Mouse (Mus musculus) liver, embryonic 14.5 days (tissue): ENCODE results near the gene Gm43191. TPM values are rescaled to one million over a fixed set of nuclear protein-coding genes. Genes with fewer than 3 reads are reported as not detected.

ENCODE experiments used
- ATAC-seq: fragments of 200-750 bp; cut with Nextera tagmentation; 2 replicates; pipeline ENCODE4 v1.8.0; 2017; ENCODE audit warnings: moderate number of reproducible peaks, mild to moderate bottlenecking, moderate library complexity; ENCODE audit not compliant: insufficient read depth
- DNase-seq, 3 experiments: peaks; one replicate each; pipeline ENCODE4 v3.0.0-alpha.2; 2012 to 2013; ENCODE audit warnings: low read depth in 3 of 3, low spot score in 3 of 3
- H3K27ac ChIP-seq: fragments of 300-500 bp; sonication (generic); 2 replicates; pipeline ENCODE4 v1.5.1; 2014; ENCODE audit warnings: moderate library complexity, mild to moderate bottlenecking, control low read depth, inconsistent platforms
- H3K27me3 ChIP-seq: fragments of 300-500 bp; sonication (generic); 2 replicates; pipeline ENCODE4 v1.6.1; 2014; ENCODE audit warnings: mild to moderate bottlenecking, low read length, moderate library complexity; ENCODE audit not compliant: control insufficient read depth, insufficient read depth
- H3K36me3 ChIP-seq: fragments of 300-500 bp; sonication (generic); replicated peaks from 2 replicates; pipeline ENCODE4 v1.6.1; 2014; ENCODE audit warnings: low read depth; ENCODE audit not compliant: control insufficient read depth, insufficient read depth
- H3K4me1 ChIP-seq, 2 experiments: fragments of 200-500 bp in 1 of 2; fragments of 300-500 bp in 1 of 2; sonication (generic) in 1 of 2; replicated peaks; 2 replicates each; pipeline ENCODE4 v1.6.1; 2012 to 2014; ENCODE audit warnings: antibody characterized with exemption in 1 of 2, inconsistent platforms in 1 of 2, low read length in 1 of 2; ENCODE audit not compliant: control insufficient read depth in 2 of 2, insufficient read depth in 2 of 2
- H3K4me2 ChIP-seq: fragments of 300-500 bp; sonication (generic); 2 replicates; pipeline ENCODE4 v1.6.1; 2014; ENCODE audit warnings: low read depth, mild to moderate bottlenecking, control low read depth, moderate library complexity
- H3K4me3 ChIP-seq, 2 experiments: fragments of 200-500 bp in 1 of 2; fragments of 300-500 bp in 1 of 2; sonication (generic) in 1 of 2; 2 replicates each; pipeline ENCODE4 v1.5.1; 2012 to 2014; ENCODE audit warnings: low read depth in 2 of 2, low read length in 2 of 2, mild to moderate bottlenecking in 2 of 2, control low read depth in 1 of 2, inconsistent platforms in 1 of 2, moderate library complexity in 1 of 2; ENCODE audit not compliant: insufficient read depth in 1 of 2
- H3K9ac ChIP-seq: fragments of 300-500 bp; sonication (generic); replicated peaks from 2 replicates; pipeline ENCODE4 v1.6.1; 2014; ENCODE audit warnings: mild to moderate bottlenecking, control low read depth, moderate library complexity
- H3K9me3 ChIP-seq: fragments of 300-500 bp; sonication (generic); 2 replicates; pipeline ENCODE4 v1.6.1; 2016; ENCODE audit warnings: low read length, mixed read lengths; ENCODE audit not compliant: control insufficient read depth
- CTCF ChIP-seq: IDR thresholded peaks from 2 replicates; pipeline ENCODE4 v1.5.1; 2016; ENCODE audit warnings: antibody characterized with exemption, low read depth, control low read depth
- EP300 ChIP-seq: IDR thresholded peaks from 2 replicates; pipeline ENCODE4 v1.6.1; 2016; ENCODE audit warnings: antibody characterized with exemption, low read depth
- WGBS: fragments of 180-500 bp; shearing (Covaris S2); extraction: QIAGEN DNeasy Blood & Tissue Kit; methylation state at CpG from one replicate; pipeline ENCODE4 v1.1.7; 2014; ENCODE audit not compliant: insufficient replicate concordance; 5-methylcytosine and 5-hydroxymethylcytosine counted together
- polyA plus RNA-seq, 2 experiments: library from polyadenylated mRNA; depleted of rRNA in 1 of 2; stranded (reverse) in 1 of 2; unstranded in 1 of 2; fragments of >200 nt; fragmentation: Nextera tagmentation in 1 of 2; extraction: Ambion mirVana in 1 of 2; gene quantifications; 2 replicates each; pipeline versions ENCODE4 v1.2.1 to v1.2.3; 2012 to 2014

Gm43191 gene
- polyA plus RNA-seq (2012; rRNA removed): not detected in 2 replicates
- not detected in 2 replicates for polyA plus RNA-seq (2014; fragmentation: Nextera tagmentation; extraction: Ambion mirVana)

GRCm38 (mm10) chr3:116681160-116681559 is at the start of gene Gm43191:
Gm43191 (minus strand) TSS chr3:116681260.
- Histone ChIP-seq H3K27me3 (no peaks in the 10 kb centered on the region), H3K4me3 (no peak within 1 kb of the TSS), H3K9me3 (no peaks in the 10 kb centered on the region), H3K4me1 (no peaks in the 10 kb centered on the region), H3K27ac (no peak within 1 kb of the TSS), H3K36me3 (no peaks in the 10 kb centered on the region; the same call in 1 of the 2 replicates), H3K4me2 (no peak within 1 kb of the TSS), H3K9ac (no peak within 1 kb of the TSS)
- WGBS: 81% methylated on average over 1 of the region's 1 CpGs
- TF ChIP-seq EP300 (no peak), CTCF (no peak)
- ATAC-seq (no peak), DNase-seq (no peak)

DNA sequence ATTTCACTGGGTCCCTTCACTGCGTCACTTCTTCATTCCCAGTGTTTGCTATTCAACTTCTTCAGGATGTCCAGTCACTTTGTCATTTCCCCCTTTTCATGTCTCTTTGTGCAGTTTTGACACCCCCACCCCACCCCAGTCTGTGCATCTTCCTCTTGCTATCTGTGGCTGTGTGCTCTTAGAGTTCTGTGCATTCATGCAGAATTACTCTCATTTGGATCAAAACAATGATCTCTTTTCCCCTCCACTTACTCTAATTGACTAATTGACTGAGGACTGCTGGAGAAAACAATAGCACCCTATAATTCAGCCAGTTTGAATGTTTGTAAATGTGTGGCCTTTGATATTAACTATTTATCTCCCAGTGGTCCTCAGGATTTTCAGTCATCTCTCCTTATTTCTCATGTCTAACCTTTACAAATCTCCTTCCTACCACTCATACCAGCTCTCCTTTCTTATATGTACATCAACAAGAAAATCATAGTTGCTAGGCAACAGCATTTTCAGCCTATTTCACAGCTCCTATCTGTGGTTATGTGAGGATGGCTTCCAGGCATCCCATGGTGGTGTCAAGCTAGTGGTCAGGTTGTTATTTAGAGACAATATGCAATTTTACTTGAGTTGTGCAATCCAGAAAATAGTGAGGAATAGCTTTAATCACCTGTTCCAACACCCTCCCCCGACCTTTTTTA is 48.6 kb upstream of the Gm43191 start:
- Histone ChIP-seq H3K9ac (no peak overlapping the region), H3K4me2 (no peak overlapping the region), H3K27ac (no peak overlapping the region), H3K9me3 (no peaks in the 10 kb centered on the region), H3K36me3 (no peaks in the 10 kb centered on the region), H3K4me3 (no peak overlapping the region), H3K4me1 (no peaks in the 10 kb centered on the region), H3K27me3 (no peaks in the 10 kb centered on the region)
- TF ChIP-seq EP300 (no peak), CTCF (no peak)
- 54% methylated on average over 2 of the region's 2 CpGs for WGBS
- ATAC-seq (no peak), DNase-seq (no peak)

DNA sequence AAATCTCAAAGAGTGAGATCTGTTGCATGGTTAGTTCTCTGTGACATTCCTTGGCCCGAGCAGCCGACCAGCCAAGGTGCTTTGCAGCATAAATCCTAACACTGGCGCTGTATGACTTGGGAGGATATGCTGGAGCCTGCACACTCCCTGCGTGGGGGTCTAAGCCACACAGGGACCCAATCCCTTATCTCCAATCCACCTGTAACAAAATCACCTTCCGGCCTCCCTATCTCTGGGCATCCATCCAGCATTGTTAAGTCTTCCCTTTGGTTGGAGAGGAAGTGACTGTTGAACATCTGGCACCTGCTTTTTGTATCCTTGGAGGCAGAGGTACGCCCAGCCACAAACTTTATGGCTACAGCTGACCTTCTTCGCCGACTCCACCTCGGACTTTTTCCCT is 45.7 kb upstream of the Gm43191 start:
- no peaks in the 10 kb centered on the region for H3K4me1 ChIP-seq
- H3K9ac ChIP-seq: no peak overlapping the region
- DNase-seq (no peak), ATAC-seq (no peak)
- H3K4me3 ChIP-seq: no peak overlapping the region
- TF ChIP-seq CTCF: no peak
- TF ChIP-seq EP300: no peak
- no peak overlapping the region for H3K27ac ChIP-seq
- H3K27me3 ChIP-seq: no peaks in the 10 kb centered on the region
- H3K9me3 ChIP-seq: no peaks in the 10 kb centered on the region
- no peak overlapping the region for H3K4me2 ChIP-seq
- 46% methylated on average over 9 of the region's 9 CpGs for WGBS
- no peaks in the 10 kb centered on the region for H3K36me3 ChIP-seq

DNA sequence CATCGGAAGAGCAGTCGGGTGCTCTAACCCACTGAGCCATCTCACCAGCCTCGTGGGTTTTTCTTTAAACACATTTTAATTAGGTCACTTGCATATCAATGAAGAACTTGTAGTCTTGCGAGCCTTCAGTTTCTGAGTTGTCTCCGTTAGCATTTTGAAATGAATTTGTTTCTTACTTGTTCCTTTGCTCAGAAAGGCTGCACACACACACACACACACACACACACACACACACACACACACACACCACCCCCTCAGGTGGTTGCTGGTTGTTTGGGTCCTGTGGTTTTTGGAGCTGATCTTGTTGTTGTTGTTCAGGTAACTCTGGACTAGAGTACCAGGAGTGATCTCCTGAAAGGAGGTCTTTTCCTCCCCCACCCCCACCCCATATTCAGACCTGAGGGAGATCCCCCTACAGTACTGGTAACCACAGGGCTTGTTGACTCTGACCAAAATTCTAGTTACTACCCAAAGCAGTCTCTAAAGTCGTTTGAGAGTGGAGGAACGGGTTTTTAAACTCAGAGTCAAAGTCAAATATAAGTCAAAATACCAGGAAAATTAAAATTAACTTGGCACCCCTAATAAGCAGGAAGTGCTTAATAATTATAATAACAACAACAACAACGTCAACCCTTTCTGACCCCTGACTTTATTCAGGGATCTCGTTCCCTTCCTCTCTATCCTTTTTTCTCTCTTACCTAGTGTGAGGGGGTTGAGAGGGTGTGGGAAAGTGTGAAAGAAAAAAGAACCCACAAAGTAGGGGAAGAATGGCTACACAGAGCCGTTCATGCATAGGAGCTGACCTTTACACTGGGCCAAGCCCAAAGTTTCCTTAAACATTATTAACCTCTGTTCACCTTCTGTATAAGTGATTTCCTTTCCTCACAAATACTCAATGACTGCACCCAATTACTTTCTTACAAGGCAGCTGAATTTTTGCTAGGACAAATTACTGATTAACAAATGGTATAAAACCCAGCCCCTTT is 42.7 kb upstream of the Gm43191 start:
- no peak overlapping the region for H3K4me3 ChIP-seq

DNA sequence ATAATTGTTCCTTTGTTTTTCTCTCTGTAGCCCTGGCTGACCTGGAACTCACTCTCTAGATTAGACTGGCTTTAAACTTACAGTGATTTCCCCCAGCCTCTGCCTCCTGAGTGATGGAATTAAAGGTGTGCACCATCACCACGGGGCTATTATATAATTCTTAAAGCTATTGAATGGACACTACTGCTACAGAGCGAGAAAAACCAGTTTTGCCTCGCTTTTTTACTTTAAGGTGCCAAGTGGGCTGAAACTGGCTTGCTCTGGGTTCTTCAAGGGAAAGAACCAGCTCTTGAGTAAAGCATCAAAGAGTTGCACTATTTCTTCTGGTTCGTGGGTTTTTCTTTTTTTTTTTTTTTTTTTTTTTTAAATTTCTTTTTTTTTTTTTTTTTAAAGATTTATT is 41.9 kb upstream of the Gm43191 start:
- Histone ChIP-seq H3K4me1 (no peaks in the 10 kb centered on the region), H3K4me2 (no peak overlapping the region), H3K27me3 (no peaks in the 10 kb centered on the region), H3K9me3 (no peaks in the 10 kb centered on the region), H3K4me3 (no peak overlapping the region), H3K36me3 (no peaks in the 10 kb centered on the region), H3K9ac (no peak overlapping the region), H3K27ac (no peak overlapping the region)
- no peak for ATAC-seq
- DNase-seq: no peak
- no peak for TF ChIP-seq CTCF
- WGBS: 59% methylated on average over 4 of the region's 4 CpGs

More for the DNA sequence above, 42.7 kb upstream of the Gm43191 start:
- ATAC-seq: no peak
- no peak for TF ChIP-seq EP300
- TF ChIP-seq CTCF: no peak
- Histone ChIP-seq H3K4me2 (no peak overlapping the region), H3K4me1 (no peaks in the 10 kb centered on the region), H3K27me3 (no peaks in the 10 kb centered on the region), H3K9ac (no peak overlapping the region), H3K36me3 (no peaks in the 10 kb centered on the region), H3K9me3 (no peaks in the 10 kb centered on the region), H3K27ac (no peak overlapping the region)
- no peak for DNase-seq
- WGBS: 60% methylated on average over 10 of the region's 10 CpGs
